Mouse (Mus musculus): ENCODE data around the gene Cdc6. TPM values are rescaled to one million over a fixed set of nuclear protein-coding genes. Genes with fewer than 3 reads are reported as not detected.
"Not testable (repeated sequence)": the region's sequence is repeated elsewhere in the genome, so short reads cannot be mapped to it uniquely, and the experiment has no call there.

Gene Cdc6
- polyA plus RNA-seq, 1 experiment from 2014 or later: 38.3 TPM

DNA sequence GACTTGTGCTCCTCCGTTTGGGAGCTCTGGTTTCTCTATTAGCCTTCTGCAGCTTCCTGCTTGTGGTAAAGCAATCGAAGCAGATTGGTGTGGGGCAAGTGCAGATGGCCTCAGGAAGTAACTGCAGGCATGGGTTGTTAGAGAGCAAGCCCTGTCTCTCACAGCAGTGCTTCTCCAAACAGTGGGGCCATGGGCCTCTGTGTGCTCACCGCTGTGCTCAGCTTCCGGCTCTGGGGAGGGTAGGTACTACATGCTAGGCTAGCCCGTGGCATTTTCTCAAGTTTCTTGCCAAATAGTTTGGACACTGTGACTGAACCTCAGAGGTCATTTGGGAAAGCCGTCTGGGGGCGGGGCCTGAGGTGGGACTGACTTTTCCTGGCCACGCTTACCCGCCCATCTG is 10.6 kb downstream of the Cdc6 start:
- ATAC-seq (ENCODE audit: low read depth): no peak
- Histone ChIP-seq H3K4me2 (ENCODE audit: low read depth, low read length) (no peak overlapping the region), H3K4me3 (ENCODE audit: low read length) (no peak overlapping the region), H3K9ac (ENCODE audit: low read length) (peak overlapping the region; percentile 11; the same call in 1 of the 2 replicates), H3K27ac (ENCODE audit: low read length) (no peak overlapping the region), H3K9me3 (ENCODE audit: control insufficient read depth, low read length) (no peaks in the 10 kb centered on the region), H3K27me3 (ENCODE audit: control insufficient read depth, insufficient read depth, low read depth, low read length) (no peaks in the 10 kb centered on the region), H3K4me1 (replicated peaks; ENCODE audit: control insufficient read depth, insufficient read depth, low read length) (peaks cover 5% of the 10 kb centered on the region), H3K36me3 (ENCODE audit: control insufficient read depth, insufficient read depth, low read length) (peaks cover 20% of the 10 kb centered on the region)
- WGBS: 57% methylated on average over 9 of the region's 9 CpGs

DNA sequence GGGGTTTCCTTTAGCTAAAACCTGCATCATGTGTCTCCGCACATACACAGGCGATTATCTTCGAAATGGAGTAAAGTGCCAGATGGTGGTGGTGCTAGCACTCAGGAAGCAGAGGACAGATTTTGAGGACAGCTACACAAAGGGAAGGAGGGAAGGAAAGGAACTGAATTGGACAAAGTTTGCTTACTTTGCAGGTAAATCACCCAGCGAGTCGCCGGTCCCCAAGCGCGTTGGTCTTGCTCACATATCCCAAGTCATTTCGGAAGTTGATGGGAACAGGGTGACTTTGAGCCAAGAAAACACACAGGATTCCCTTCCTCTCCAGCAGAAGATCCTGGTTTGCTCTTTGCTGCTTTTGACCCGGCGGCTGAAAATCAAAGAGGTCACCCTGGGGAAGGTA is 11.4 kb downstream of the Cdc6 start:
- Histone ChIP-seq H3K4me2 (ENCODE audit: low read depth, low read length) (no peak overlapping the region), H3K4me1 (replicated peaks; ENCODE audit: control insufficient read depth, insufficient read depth, low read length) (peaks cover 12% of the 10 kb centered on the region), H3K9me3 (ENCODE audit: control insufficient read depth, low read length) (no peaks in the 10 kb centered on the region), H3K36me3 (ENCODE audit: control insufficient read depth, insufficient read depth, low read length) (peaks cover 20% of the 10 kb centered on the region), H3K4me3 (ENCODE audit: low read length) (no peak overlapping the region), H3K27ac (ENCODE audit: low read length) (no peak overlapping the region), H3K27me3 (ENCODE audit: control insufficient read depth, insufficient read depth, low read depth, low read length) (no peaks in the 10 kb centered on the region), H3K9ac (ENCODE audit: low read length) (no peak overlapping the region)
- ATAC-seq (ENCODE audit: low read depth): no peak
- 94% methylated on average over 11 of the region's 11 CpGs for WGBS

DNA sequence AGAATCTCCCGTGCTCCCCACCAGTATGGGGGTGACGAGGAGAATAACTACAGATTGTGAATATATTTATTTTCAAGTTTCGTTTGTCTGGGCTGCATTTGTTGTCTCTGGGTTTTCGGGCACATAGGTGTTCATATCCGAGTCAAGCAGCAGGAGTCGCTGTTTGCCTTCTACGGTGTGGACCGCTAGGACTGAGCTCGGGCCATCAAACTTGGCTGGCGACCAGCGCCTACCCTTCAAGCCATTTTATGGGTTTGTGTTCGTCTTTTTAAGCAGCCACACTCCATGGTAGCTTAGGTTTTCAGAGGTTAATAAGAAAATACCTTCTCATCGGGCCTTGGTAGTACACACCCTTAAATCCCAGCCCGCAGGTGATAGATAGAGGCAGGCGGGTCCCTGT is 14.2 kb downstream of the Cdc6 start:
- H3K9ac ChIP-seq (ENCODE audit: low read length); H3K4me2 ChIP-seq (ENCODE audit: low read depth, low read length); H3K4me3 ChIP-seq (ENCODE audit: low read length); H3K27me3 ChIP-seq (ENCODE audit: control insufficient read depth, insufficient read depth, low read depth, low read length); H3K9me3 ChIP-seq (ENCODE audit: control insufficient read depth, low read length); ATAC-seq (ENCODE audit: low read depth): not testable (repeated sequence)
- Histone ChIP-seq H3K27ac (ENCODE audit: low read length) (peak overlapping the region; percentile 97), H3K4me1 (replicated peaks; ENCODE audit: control insufficient read depth, insufficient read depth, low read length) (peaks cover 39% of the 10 kb centered on the region), H3K36me3 (ENCODE audit: control insufficient read depth, insufficient read depth, low read length) (peaks cover 17% of the 10 kb centered on the region)
- 48% methylated on average over 15 of the region's 15 CpGs for WGBS

DNA sequence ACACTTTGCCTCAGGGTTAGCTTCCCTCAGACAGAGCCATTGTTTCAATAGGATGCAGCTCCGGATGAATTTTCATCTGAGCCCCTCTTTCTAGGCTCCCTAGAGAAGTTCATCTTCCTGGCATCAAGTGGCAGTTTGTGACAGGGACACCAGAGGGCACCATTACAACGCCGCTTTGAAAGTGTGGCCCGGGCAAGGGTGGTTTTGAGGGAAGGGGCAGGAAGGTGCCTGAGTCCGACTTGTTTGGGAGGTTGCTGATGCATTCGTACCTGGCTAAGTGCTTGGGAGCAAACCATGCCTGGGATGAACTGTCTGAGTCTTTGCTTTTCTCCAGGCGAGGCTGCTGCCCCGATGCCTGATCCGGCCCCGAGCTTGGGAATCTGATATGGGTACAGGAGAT is 14.7 kb downstream of the Cdc6 start:
- H3K27me3 ChIP-seq (ENCODE audit: control insufficient read depth, insufficient read depth, low read depth, low read length); H3K4me3 ChIP-seq (ENCODE audit: low read length); ATAC-seq (ENCODE audit: low read depth); H3K9me3 ChIP-seq (ENCODE audit: control insufficient read depth, low read length); H3K9ac ChIP-seq (ENCODE audit: low read length): not testable (repeated sequence)
- Histone ChIP-seq H3K36me3 (ENCODE audit: control insufficient read depth, insufficient read depth, low read length) (peaks cover 14% of the 10 kb centered on the region), H3K4me2 (ENCODE audit: low read depth, low read length) (0 out of 2 replicates have a peak overlapping the region, but pooled peaks have one; percentile 1), H3K27ac (ENCODE audit: low read length) (peak overlapping the region; percentile 97), H3K4me1 (replicated peaks; ENCODE audit: control insufficient read depth, insufficient read depth, low read length) (peaks cover 41% of the 10 kb centered on the region)
- WGBS: 34% methylated on average over 10 of the region's 10 CpGs

DNA sequence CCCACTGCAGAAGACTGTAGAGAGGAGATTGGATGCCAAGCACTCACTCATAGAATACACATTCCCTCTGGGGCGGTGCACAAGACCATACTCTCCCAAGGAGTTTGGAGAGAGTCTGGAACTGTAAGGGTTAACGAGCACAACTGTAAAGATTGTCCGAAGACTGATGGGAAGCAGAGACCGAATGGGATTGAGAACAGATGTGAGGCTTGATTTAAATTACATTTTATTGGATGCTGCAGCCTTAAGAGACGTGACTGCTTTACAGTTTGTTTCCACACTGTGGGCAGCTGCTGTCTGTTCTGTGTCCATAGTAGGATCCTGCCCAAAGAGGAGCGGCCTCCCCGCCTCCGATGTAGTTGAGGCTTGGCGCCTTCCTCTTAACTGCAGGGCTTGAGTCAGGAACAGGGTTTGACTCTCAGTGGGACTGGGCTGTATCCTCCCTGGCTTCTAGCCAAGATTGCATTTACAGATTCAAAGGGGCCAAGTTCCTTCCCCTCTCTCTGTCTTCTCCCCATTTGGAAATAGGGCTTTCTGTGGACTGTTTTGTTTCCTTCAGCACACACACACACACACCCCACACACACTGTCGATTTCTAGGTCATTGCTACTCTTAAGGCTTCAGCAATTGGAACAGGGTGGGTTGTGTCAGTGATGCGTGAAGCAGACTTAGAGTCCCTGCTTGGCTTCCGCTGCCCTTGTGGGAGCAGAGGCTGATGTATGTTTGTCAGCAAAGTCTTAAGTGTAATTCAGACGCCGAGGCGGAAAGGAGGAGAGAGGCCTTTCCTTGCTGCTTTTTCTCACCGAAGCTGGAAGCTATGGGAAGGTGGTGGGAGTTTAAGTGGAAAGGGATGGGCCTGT is 15.5 kb downstream of the Cdc6 start:
- H3K36me3 ChIP-seq (ENCODE audit: control insufficient read depth, insufficient read depth, low read length): peaks cover 14% of the 10 kb centered on the region
- not testable (repeated sequence) for H3K4me3 ChIP-seq (ENCODE audit: low read length); H3K27me3 ChIP-seq (ENCODE audit: control insufficient read depth, insufficient read depth, low read depth, low read length); H3K9ac ChIP-seq (ENCODE audit: low read length); H3K9me3 ChIP-seq (ENCODE audit: control insufficient read depth, low read length)
- WGBS: 34% methylated on average over 16 of the region's 16 CpGs
- H3K4me1 ChIP-seq (replicated peaks; ENCODE audit: control insufficient read depth, insufficient read depth, low read length): peaks cover 45% of the 10 kb centered on the region
- ATAC-seq (ENCODE audit: low read depth): peak; percentile 82
- H3K4me2 ChIP-seq (ENCODE audit: low read depth, low read length): 0 out of 2 replicates have a peak overlapping the region, but pooled peaks have one; percentile 1
- H3K27ac ChIP-seq (ENCODE audit: low read length): peak overlapping the region; percentile 97

DNA sequence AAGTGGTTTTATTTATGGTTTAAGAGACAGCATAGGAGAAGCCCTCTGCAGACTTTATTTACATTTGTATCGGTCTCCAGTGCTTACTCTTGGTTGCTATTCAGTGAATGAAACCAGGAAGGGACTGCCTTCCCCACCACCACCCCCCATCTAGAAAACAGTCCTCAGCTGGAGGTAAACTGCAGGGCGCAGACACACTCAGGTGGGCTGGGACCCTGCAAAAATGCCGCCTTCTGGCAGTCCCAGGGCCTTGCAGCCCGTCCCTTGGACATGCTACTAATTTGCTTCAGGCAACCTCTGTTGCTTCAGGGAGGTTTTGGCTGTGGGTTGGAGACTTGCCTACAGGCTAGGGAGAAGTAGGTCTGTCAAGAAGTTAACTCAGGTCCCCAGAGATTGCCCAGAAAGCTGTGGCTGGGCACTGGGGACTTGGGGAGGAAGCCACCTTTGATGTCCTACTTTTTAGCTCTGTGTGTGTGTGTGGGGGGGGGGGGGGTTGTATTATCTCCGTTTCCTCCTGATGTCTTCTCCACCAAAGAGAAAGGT is 17.1 kb downstream of the Cdc6 start:
- Histone ChIP-seq H3K4me1 (replicated peaks; ENCODE audit: control insufficient read depth, insufficient read depth, low read length) (peaks cover 61% of the 10 kb centered on the region), H3K9ac (ENCODE audit: low read length) (peak overlapping the region; percentile 46), H3K36me3 (ENCODE audit: control insufficient read depth, insufficient read depth, low read length) (peaks cover 6% of the 10 kb centered on the region; the same call in 1 of the 2 replicates), H3K27me3 (ENCODE audit: control insufficient read depth, insufficient read depth, low read depth, low read length) (no peaks in the 10 kb centered on the region), H3K27ac (ENCODE audit: low read length) (peak overlapping the region; percentile 97), H3K9me3 (ENCODE audit: control insufficient read depth, low read length) (no peaks in the 10 kb centered on the region), H3K4me3 (ENCODE audit: low read length) (no peak overlapping the region), H3K4me2 (ENCODE audit: low read depth, low read length) (peak overlapping the region; percentile 46)
- ATAC-seq (ENCODE audit: low read depth): no peak
- whole genome bisulfite sequencing: 35% methylated on average over 5 of the region's 5 CpGs

DNA sequence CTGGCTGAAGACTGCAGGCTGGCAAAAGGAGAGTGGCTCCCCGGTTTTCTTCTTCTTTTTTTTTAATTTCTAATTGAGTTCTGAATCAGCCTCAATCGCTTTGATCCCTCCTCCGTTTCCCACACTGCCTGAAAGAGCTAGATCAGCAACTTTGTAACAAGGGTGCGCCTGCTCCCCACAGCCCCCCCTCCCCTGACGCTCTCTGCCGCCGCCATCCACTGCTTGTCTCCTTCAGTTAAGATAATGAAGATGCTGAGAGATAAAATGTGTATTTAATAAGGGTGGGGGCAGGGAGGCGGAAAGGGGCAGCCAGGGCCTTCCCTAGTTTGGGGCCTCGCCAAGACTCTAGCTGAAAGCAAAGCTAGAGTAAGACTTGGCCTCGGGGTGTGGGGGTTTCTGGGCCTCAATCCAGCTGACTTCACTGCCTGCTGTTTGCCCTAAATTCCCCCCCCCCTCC is 17.7 kb downstream of the Cdc6 start:
- H3K4me1 ChIP-seq (replicated peaks; ENCODE audit: control insufficient read depth, insufficient read depth, low read length): peaks cover 67% of the 10 kb centered on the region
- H3K27ac ChIP-seq (ENCODE audit: low read length): peak overlapping the region; percentile 97
- H3K4me2 ChIP-seq (ENCODE audit: low read depth, low read length): peak overlapping the region; percentile 46
- no peak overlapping the region for H3K4me3 ChIP-seq (ENCODE audit: low read length)
- no peaks in the 10 kb centered on the region for H3K9me3 ChIP-seq (ENCODE audit: control insufficient read depth, low read length)
- H3K9ac ChIP-seq (ENCODE audit: low read length): peak overlapping the region; percentile 46
- 0 out of 2 replicates have a peak, but pooled peaks cover 4% of the 10 kb centered on the region for H3K36me3 ChIP-seq (ENCODE audit: control insufficient read depth, insufficient read depth, low read length)
- 12% methylated on average over 10 of the region's 10 CpGs for WGBS
- H3K27me3 ChIP-seq (ENCODE audit: control insufficient read depth, insufficient read depth, low read depth, low read length): no peaks in the 10 kb centered on the region
- peak; percentile 57 for ATAC-seq (ENCODE audit: low read depth)

DNA sequence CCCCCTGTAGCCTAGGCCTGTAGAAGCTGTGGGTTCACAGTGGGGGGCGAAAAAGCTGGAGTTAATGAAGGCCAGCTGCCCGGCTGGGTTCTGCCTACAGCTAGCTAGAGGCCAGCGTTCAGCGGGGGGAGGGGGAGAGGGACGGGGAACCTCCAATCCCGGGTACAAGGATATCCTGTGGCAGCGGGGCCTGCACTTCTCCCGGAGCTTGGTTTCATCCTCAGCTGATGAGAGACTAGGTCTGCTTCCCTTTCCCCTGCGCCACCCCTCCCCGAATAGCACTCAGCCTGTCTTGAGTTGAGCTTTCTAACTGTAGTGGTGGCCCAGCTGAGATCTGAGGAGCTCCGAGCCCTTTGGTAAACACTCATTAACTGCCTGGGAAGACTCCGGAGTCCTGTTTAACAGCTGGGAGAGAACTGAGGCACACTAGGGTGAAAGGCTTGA is 18.3 kb downstream of the Cdc6 start:
- ATAC-seq (ENCODE audit: low read depth): peak; percentile 46
- H3K4me3 ChIP-seq (ENCODE audit: low read length): no peak overlapping the region
- H3K9me3 ChIP-seq (ENCODE audit: control insufficient read depth, low read length): no peaks in the 10 kb centered on the region
- peak overlapping the region; percentile 46 for H3K4me2 ChIP-seq (ENCODE audit: low read depth, low read length)
- H3K36me3 ChIP-seq (ENCODE audit: control insufficient read depth, insufficient read depth, low read length): 0 out of 2 replicates have a peak, but pooled peaks cover 3% of the 10 kb centered on the region
- peak overlapping the region; percentile 57 for H3K9ac ChIP-seq (ENCODE audit: low read length)
- H3K27ac ChIP-seq (ENCODE audit: low read length): peak overlapping the region; percentile 97
- H3K27me3 ChIP-seq (ENCODE audit: control insufficient read depth, insufficient read depth, low read depth, low read length): no peaks in the 10 kb centered on the region
- peaks cover 73% of the 10 kb centered on the region for H3K4me1 ChIP-seq (replicated peaks; ENCODE audit: control insufficient read depth, insufficient read depth, low read length)
- WGBS: 3% methylated on average over 10 of the region's 12 CpGs

DNA sequence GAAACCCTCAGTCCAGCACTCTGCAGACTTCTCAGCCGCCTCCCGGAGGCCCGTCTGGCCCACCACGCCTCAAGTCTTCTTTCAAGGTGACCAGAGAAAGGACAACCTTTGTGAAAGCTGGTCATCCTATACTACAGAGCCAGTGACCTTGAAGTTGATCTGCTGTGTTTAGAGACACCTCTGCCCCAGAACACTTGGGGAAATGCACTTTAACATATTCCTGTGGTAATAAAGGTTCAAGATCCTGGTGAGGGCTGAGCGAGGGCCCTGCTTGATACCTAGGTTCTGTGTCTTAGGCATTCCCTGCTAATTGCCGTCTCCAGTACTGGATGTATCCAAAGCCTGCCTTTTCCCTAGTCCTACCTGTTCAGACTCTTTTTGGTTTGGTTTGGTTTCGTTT is 19.0 kb downstream of the Cdc6 start:
- Histone ChIP-seq H3K4me3 (ENCODE audit: low read length) (no peak overlapping the region), H3K4me1 (replicated peaks; ENCODE audit: control insufficient read depth, insufficient read depth, low read length) (peaks cover 80% of the 10 kb centered on the region), H3K4me2 (ENCODE audit: low read depth, low read length) (peak overlapping the region; percentile 46), H3K9me3 (ENCODE audit: control insufficient read depth, low read length) (no peaks in the 10 kb centered on the region), H3K27me3 (ENCODE audit: control insufficient read depth, insufficient read depth, low read depth, low read length) (no peaks in the 10 kb centered on the region), H3K27ac (ENCODE audit: low read length) (peak overlapping the region; percentile 97), H3K9ac (ENCODE audit: low read length) (peak overlapping the region; percentile 57), H3K36me3 (ENCODE audit: control insufficient read depth, insufficient read depth, low read length) (no peaks in the 10 kb centered on the region)
- ATAC-seq (ENCODE audit: low read depth): no peak
- WGBS: 67% methylated on average over 7 of the region's 7 CpGs

All from lung, embryonic 16.5 days (tissue).